Mouse (Mus musculus) MEL (cell line): Measurements from ENCODE around the gene 1700029J07Rik. TPM values are rescaled to one million over a fixed set of nuclear protein-coding genes. Genes with fewer than 3 reads are reported as not detected.

ENCODE experiments used
- DNase-seq: peaks from one replicate; pipeline ENCODE4 v3.0.0; 2011; ENCODE audit warnings: low read depth, low spot score
- H3K27ac ChIP-seq: 2 replicates; pipeline ENCODE4 v1.5.1; 2012; ENCODE audit warnings: low read depth, mild to moderate bottlenecking, control low read depth, low read length, moderate library complexity; ENCODE audit not compliant: control insufficient read depth
- H3K27me3 ChIP-seq, 2 experiments: fragments of 150-350 bp in 1 of 2; sonication (generic) in 1 of 2; 2 replicates each; pipeline ENCODE4 v1.6.1; 2012; ENCODE audit warnings: low read length in 2 of 2, mild to moderate bottlenecking in 2 of 2, improper control_type of control experiment in 1 of 2, moderate library complexity in 1 of 2; ENCODE audit not compliant: insufficient read depth in 2 of 2, control insufficient read depth in 1 of 2
- H3K36me3 ChIP-seq, 2 experiments: 2 replicates each; pipeline ENCODE4 v1.6.1; 2012 to 2014; ENCODE audit warnings: low read length in 2 of 2, improper control_type of control experiment in 1 of 2, inconsistent platforms in 1 of 2, mild to moderate bottlenecking in 1 of 2; ENCODE audit not compliant: insufficient read depth in 2 of 2, control insufficient read depth in 1 of 2
- H3K4me1 ChIP-seq, 2 experiments: fragments of 150-350 bp in 1 of 2; sonication (generic) in 1 of 2; 2 replicates each; pipeline ENCODE4 v1.6.1; 2012; ENCODE audit warnings: low read length in 2 of 2, improper control_type of control experiment in 1 of 2, mild to moderate bottlenecking in 1 of 2; ENCODE audit not compliant: insufficient read depth in 2 of 2, control insufficient read depth in 1 of 2
- H3K4me3 ChIP-seq, 2 experiments: fragments of 150-350 bp in 1 of 2; sonication (generic) in 1 of 2; 2 replicates each; pipeline ENCODE4 v1.5.1; 2012; ENCODE audit warnings: low read depth in 2 of 2, low read length in 2 of 2, mild to moderate bottlenecking in 2 of 2, moderate library complexity in 2 of 2, control low read depth in 1 of 2, improper control_type of control experiment in 1 of 2; ENCODE audit not compliant: control insufficient read depth in 1 of 2, insufficient read depth in 1 of 2
- H3K79me2 ChIP-seq: 2 replicates; pipeline ENCODE4 v1.6.1; 2012; ENCODE audit warnings: mild to moderate bottlenecking, low read length, moderate library complexity; ENCODE audit not compliant: control insufficient read depth, poor library complexity, insufficient read depth
- H3K9ac ChIP-seq: 2 replicates; pipeline ENCODE4 v1.6.1; 2012; ENCODE audit warnings: low read depth, mild to moderate bottlenecking, control low read depth, low read length, moderate library complexity; ENCODE audit not compliant: control insufficient read depth, poor library complexity, severe bottlenecking
- H3K9me3 ChIP-seq: fragments of 150-350 bp; sonication (generic); replicated peaks from 2 replicates; pipeline ENCODE4 v1.6.1; 2012; ENCODE audit warnings: mild to moderate bottlenecking, low read length, improper control_type of control experiment, moderate library complexity; ENCODE audit not compliant: insufficient read depth
- CTCF ChIP-seq, 3 experiments: IDR thresholded peaks in 2 of 3; conservative IDR thresholded peaks in 1 of 3; 2 replicates each; pipeline ENCODE4 v1.5.1; 2011 to 2012; ENCODE audit warnings: low read length in 3 of 3, low read depth in 2 of 3, mild to moderate bottlenecking in 2 of 3, improper control_type of control experiment in 1 of 3, inconsistent platforms in 1 of 3, mixed read lengths in 1 of 3, moderate library complexity in 1 of 3; ENCODE audit not compliant: control insufficient read depth in 1 of 3, insufficient read depth in 1 of 3, poor library complexity in 1 of 3, severe bottlenecking in 1 of 3
- EP300 ChIP-seq, 2 experiments: IDR thresholded peaks; 2 replicates each; pipeline ENCODE4 v1.6.1; 2011; ENCODE audit warnings: improper control_type of control experiment in 2 of 2, low read length in 2 of 2, low read depth in 1 of 2, mild to moderate bottlenecking in 1 of 2
- GABPA ChIP-seq: IDR thresholded peaks from 2 replicates; pipeline ENCODE4 v1.6.1; 2012; ENCODE audit warnings: low read depth, mild to moderate bottlenecking, inconsistent platforms, low read length, improper control_type of control experiment, moderate library complexity
- GATA1 ChIP-seq: IDR thresholded peaks from 2 replicates; pipeline ENCODE4 v1.6.1; 2011; ENCODE audit warnings: low read depth, low read length, improper control_type of control experiment
- JUND ChIP-seq: IDR thresholded peaks from 2 replicates; pipeline ENCODE4 v1.6.1; 2011; ENCODE audit warnings: low read depth, mild to moderate bottlenecking, improper control_type of control experiment, low read length
- MYC ChIP-seq: IDR thresholded peaks from 2 replicates; pipeline ENCODE4 v1.6.1; 2011; ENCODE audit warnings: low read depth, mild to moderate bottlenecking, low read length, improper control_type of control experiment, moderate library complexity
- POLR2AphosphoS2 ChIP-seq: IDR thresholded peaks from 2 replicates; pipeline ENCODE4 v1.6.1; 2011; ENCODE audit warnings: low read length, improper control_type of control experiment
- POLR2AphosphoS5 ChIP-seq: IDR thresholded peaks from 2 replicates; pipeline ENCODE4 v1.6.1; 2012; ENCODE audit warnings: low read depth, borderline replicate concordance, mild to moderate bottlenecking, inconsistent platforms, low read length, moderate library complexity, mixed read lengths
- SMC3 ChIP-seq: IDR thresholded peaks from 2 replicates; pipeline ENCODE4 v1.6.1; 2011; ENCODE audit warnings: low read depth, low read length, improper control_type of control experiment
- TAL1 ChIP-seq: IDR thresholded peaks from 2 replicates; pipeline ENCODE4 v1.6.1; 2012; ENCODE audit warnings: mild to moderate bottlenecking, inconsistent platforms, low read length, moderate library complexity, mixed read lengths
- UBTF ChIP-seq: IDR thresholded peaks from 2 replicates; pipeline ENCODE4 v1.6.1; 2012; ENCODE audit warnings: low read depth, mild to moderate bottlenecking, inconsistent platforms, low read length, improper control_type of control experiment, moderate library complexity, borderline replicate concordance; ENCODE audit not compliant: insufficient read depth
- USF1 ChIP-seq: IDR thresholded peaks from 2 replicates; pipeline ENCODE4 v1.6.1; 2014; ENCODE audit warnings: low read depth, mild to moderate bottlenecking, inconsistent platforms, low read length, improper control_type of control experiment, moderate library complexity
- USF2 ChIP-seq, 2 experiments: IDR thresholded peaks; 2 replicates each; pipeline ENCODE4 v1.6.1; 2011 to 2012; ENCODE audit warnings: improper control_type of control experiment in 2 of 2, low read length in 2 of 2, borderline replicate concordance in 1 of 2, inconsistent platforms in 1 of 2, low read depth in 1 of 2, mild to moderate bottlenecking in 1 of 2; ENCODE audit not compliant: insufficient read depth in 1 of 2
- ZKSCAN1 ChIP-seq: IDR thresholded peaks from 2 replicates; pipeline ENCODE4 v1.6.1; 2012; ENCODE audit warnings: low read depth, mild to moderate bottlenecking, inconsistent platforms, low read length, improper control_type of control experiment, moderate library complexity
- polyA plus RNA-seq, 2 experiments: library from polyadenylated mRNA; stranded (reverse) in 1 of 2; unstranded in 1 of 2; fragments of >175 nt in 1 of 2; fragments of >200 nt in 1 of 2; gene quantifications; 2 replicates each; pipeline versions ENCODE4 v1.2.1 to v1.2.4; 2012; ENCODE audit warnings: low replicate concordance in 2 of 2, low read depth in 1 of 2; ENCODE audit not compliant: insufficient read length in 2 of 2, insufficient read depth in 1 of 2, missing spikeins in 1 of 2
- total RNA-seq: library from RNA; depleted of rRNA; stranded (reverse); fragments of 300-350 nt; gene quantifications from 2 replicates; pipeline ENCODE4 v1.2.3, GENCODE M21; 2012

1700029J07Rik gene
- total and polyA plus RNA-seq, 3 experiments = 0.81 to 1.5 TPM; not detected in 1

- peaks cover 0 to 7% of the 10 kb centered on the region in 2 experiments; a peak in 3 of 4 replicates for H3K4me1 ChIP-seq
- DNase-seq = no peak
- no peak overlapping the region for H3K4me3 ChIP-seq
- peaks cover 14 to 40% of the 10 kb centered on the region in 2 experiments for H3K36me3 ChIP-seq
- H3K9me3 ChIP-seq = no peaks in the 10 kb centered on the region
- H3K79me2 ChIP-seq = peaks cover 8% of the 10 kb centered on the region
- H3K9ac ChIP-seq = no peak overlapping the region
- H3K27me3 ChIP-seq = no peaks in the 10 kb centered on the region
- H3K27ac ChIP-seq = no peak overlapping the region
- TF ChIP-seq JUND (no peak), ZKSCAN1 (no peak), GATA1 (no peak), USF1 (no peak), USF2 (IDR thresholded peaks at IDR 0.05; ENCODE audit: borderline replicate concordance in 1 of 2, insufficient read depth in 1 of 2, low read depth in 1 of 2, low read length in 2 of 2) (no peak), UBTF (no peak), GABPA (no peak), EP300 (IDR thresholded peaks at IDR 0.05; ENCODE audit: low read depth in 1 of 2, low read length in 2 of 2) (no peak), SMC3 (no peak), POLR2AphosphoS2 (no peak), TAL1 (no peak), MYC (no peak)
These were observed 20.5 kb upstream of the 1700029J07Rik start for GRCm38 (mm10) chr8:45995576-45995975.

DNA sequence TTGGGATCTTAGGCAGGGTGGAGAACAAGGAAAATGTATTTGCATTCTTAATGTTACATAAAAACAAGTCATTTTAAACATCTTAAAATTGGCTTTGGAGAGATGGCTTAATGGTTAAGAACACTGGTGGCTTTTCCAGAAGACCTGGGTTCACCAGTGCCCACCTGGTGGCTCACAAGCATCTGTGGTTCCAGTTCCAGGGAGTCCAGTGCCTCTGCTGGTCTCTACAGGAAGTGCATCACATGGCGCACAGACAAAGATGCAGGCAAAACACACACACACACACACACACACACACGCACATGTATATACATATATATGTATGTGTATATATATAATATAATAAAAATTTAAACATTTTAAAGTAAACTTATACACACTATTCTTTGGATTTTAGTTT, 19.1 kb upstream of the 1700029J07Rik start:
- H3K79me2 ChIP-seq = peaks cover 4% of the 10 kb centered on the region
- H3K27ac ChIP-seq = no peak overlapping the region
- no peak overlapping the region for H3K9ac ChIP-seq
- DNase-seq = peak; percentile 63
- H3K4me3 ChIP-seq = no peak overlapping the region
- H3K36me3 ChIP-seq = peaks cover 11 to 40% of the 10 kb centered on the region in 2 experiments
- no peaks in the 10 kb centered on the region for H3K9me3 ChIP-seq
- no peaks in the 10 kb centered on the region for H3K27me3 ChIP-seq
- TF ChIP-seq CTCF (IDR thresholded peaks at IDR 0.05 in 2 of 3, conservative IDR thresholded peaks at IDR 0.05 in 1 of 3; ENCODE audit: control insufficient read depth in 1 of 3, insufficient read depth in 1 of 3, low read depth in 2 of 3, low read length in 3 of 3, poor library complexity in 1 of 3, severe bottlenecking in 1 of 3) = peak; percentile 31 to 45 (median 45); a peak in 5 of 6 replicates
- no peak for TF ChIP-seq POLR2AphosphoS5
- peak; percentile 44; the same call in 1 of the 2 replicates for TF ChIP-seq USF1
- peaks cover 0 to 2% of the 10 kb centered on the region in 2 experiments; a peak in 1 of 4 replicates for H3K4me1 ChIP-seq
